Mouse (Mus musculus) hindbrain, embryonic 12.5 days (tissue): Measurements from ENCODE around the gene Xaf1. TPM values are rescaled to one million over a fixed set of nuclear protein-coding genes. Genes with fewer than 3 reads are reported as not detected.
A peak's percentile ranks its signal among the peaks of the same experiment; 100 is the strongest.

Source experiments
- ATAC-seq: fragments of 200-750 bp; cut with Nextera tagmentation; 2 replicates; pipeline ENCODE4 v1.8.0; 2017; ENCODE audit warnings: moderate TSS enrichment; ENCODE audit not compliant: low FRiP score
- H3K27ac ChIP-seq: fragments of 300-500 bp; sonication (generic); 2 replicates; pipeline ENCODE4 v1.5.1; 2016; ENCODE audit warnings: mild to moderate bottlenecking
- H3K27me3 ChIP-seq: fragments of 300-500 bp; sonication (generic); 2 replicates; pipeline ENCODE4 v1.6.1; 2016; ENCODE audit warnings: mild to moderate bottlenecking
- H3K36me3 ChIP-seq: fragments of 300-500 bp; sonication (generic); 2 replicates; pipeline ENCODE4 v1.6.1; 2016; ENCODE audit warnings: mild to moderate bottlenecking
- H3K4me1 ChIP-seq: fragments of 300-500 bp; sonication (generic); 2 replicates; pipeline ENCODE4 v1.6.1; 2016
- H3K4me2 ChIP-seq: fragments of 300-500 bp; sonication (generic); replicated peaks from 2 replicates; pipeline ENCODE4 v1.6.1; 2016; ENCODE audit warnings: mild to moderate bottlenecking
- H3K4me3 ChIP-seq: fragments of 300-500 bp; sonication (generic); 2 replicates; pipeline ENCODE4 v1.5.1; 2016; ENCODE audit warnings: mild to moderate bottlenecking
- H3K9ac ChIP-seq: fragments of 300-500 bp; sonication (generic); 2 replicates; pipeline ENCODE4 v1.6.1; 2016; ENCODE audit warnings: mild to moderate bottlenecking, moderate library complexity
- H3K9me3 ChIP-seq: fragments of 300-500 bp; sonication (generic); replicated peaks from 2 replicates; pipeline ENCODE4 v1.6.1; 2016; ENCODE audit warnings: mild to moderate bottlenecking
- WGBS: fragments of 180-500 bp; shearing (Covaris S2); methylation state at CpG from one replicate; pipeline ENCODE4 v1.1.7; 2016; 5-methylcytosine and 5-hydroxymethylcytosine counted together
- polyA plus RNA-seq: library from polyadenylated mRNA; unstranded; fragments of >200 nt; fragmentation: Nextera tagmentation; extraction: Ambion mirVana; gene quantifications from 2 replicates; pipeline ENCODE4 v1.2.1, GENCODE M21; 2016

The Xaf1 gene
- polyA plus RNA-seq, 1 experiment from 2014 or later, result 2.6 TPM

DNA sequence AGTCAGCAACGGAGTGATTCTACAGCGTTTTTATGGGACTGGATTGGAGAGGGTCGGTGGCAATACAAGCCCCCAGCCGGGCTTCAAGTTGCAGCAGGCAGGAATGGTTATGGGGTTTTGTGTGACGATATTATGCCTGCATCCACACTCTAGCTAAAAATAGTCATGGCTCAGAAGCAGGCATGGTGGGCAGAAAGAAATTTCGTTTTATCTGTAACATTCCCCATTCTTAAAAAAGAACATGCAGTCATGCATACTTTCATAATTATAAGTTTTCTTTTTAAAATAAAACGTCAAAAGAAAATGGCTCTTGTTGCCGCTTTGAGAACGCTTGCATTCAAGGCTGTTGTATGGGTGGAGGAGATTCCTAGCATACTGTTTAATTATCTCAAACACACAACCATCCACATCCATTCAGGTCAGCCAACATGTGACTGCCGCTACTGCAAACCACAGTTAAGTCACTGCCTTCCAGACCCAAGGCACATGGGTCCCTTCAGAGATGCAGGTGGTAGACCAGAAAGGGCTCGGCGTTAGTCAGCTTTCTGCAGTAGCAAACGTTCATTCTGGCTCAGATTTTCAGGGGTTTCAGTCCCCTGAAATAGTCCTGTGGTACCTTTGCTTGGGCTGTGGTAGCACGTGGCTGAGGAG, 16.8 kb upstream of the Xaf1 start:
- Histone ChIP-seq H3K9ac (no peak overlapping the region), H3K36me3 (no peaks in the 10 kb centered on the region), H3K27ac (no peak overlapping the region), H3K4me2 (no peak overlapping the region), H3K27me3 (no peaks in the 10 kb centered on the region), H3K4me3 (no peak overlapping the region), H3K4me1 (no peaks in the 10 kb centered on the region), H3K9me3 (no peaks in the 10 kb centered on the region)
- WGBS, result 83% methylated on average over 14 of the region's 14 CpGs
- no peak for ATAC-seq

DNA sequence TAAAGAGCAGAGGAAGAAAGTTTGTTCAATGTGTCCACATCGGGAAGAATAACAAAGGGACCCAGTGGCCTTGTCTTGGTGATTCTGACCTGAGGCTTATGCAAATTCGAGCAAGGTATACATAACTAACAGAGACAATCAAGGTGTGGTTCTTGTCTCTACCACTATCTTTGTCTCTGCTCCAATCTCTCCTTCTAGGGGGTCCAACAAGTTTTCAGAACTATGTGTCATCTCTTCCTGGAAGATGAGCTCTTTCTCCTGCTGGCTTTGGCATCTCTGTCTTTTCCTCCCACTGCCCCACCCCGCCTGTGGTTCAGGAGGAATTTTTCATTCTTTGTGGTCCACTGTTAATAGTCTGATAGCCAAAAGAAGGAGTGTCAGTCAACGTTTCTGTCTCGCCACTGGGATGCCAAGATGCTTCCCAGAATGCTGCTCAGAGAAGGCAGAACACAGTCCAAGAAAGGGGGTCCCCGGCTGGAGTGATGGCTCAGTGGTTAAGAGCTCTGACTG, 15.4 kb upstream of the Xaf1 start:
- no peak for ATAC-seq
- Histone ChIP-seq H3K9me3 (no peaks in the 10 kb centered on the region), H3K36me3 (no peaks in the 10 kb centered on the region), H3K4me2 (no peak overlapping the region), H3K27me3 (no peaks in the 10 kb centered on the region), H3K4me3 (no peak overlapping the region), H3K4me1 (no peaks in the 10 kb centered on the region), H3K9ac (no peak overlapping the region), H3K27ac (no peak overlapping the region)
- WGBS, result 80% methylated on average over 6 of the region's 6 CpGs

DNA sequence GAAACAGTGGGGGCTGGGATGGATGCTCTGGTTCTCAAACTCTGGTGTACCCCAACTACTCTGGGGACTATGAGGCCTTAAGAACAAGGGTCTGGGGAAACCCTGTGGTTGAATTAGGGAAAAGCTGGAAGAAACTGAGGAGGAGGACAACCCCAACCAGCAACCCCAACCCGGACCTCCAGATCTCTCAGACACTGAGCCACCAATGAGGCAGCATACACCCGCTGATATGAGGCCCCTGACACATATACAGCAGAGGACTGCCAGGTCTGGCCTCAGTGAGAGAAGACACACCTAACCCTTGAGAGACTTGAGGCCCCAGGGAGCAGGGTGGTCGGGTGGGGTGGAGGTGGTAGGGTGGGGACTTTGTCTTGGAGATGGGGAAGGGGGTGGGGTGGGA, 14.8 kb upstream of the Xaf1 start:
- Histone ChIP-seq H3K27ac (no peak overlapping the region), H3K9ac (no peak overlapping the region), H3K9me3 (no peaks in the 10 kb centered on the region), H3K27me3 (no peaks in the 10 kb centered on the region), H3K36me3 (no peaks in the 10 kb centered on the region), H3K4me3 (no peak overlapping the region), H3K4me2 (no peak overlapping the region), H3K4me1 (no peaks in the 10 kb centered on the region)
- 90% methylated on average over 3 of the region's 3 CpGs for WGBS
- ATAC-seq, result no peak

DNA sequence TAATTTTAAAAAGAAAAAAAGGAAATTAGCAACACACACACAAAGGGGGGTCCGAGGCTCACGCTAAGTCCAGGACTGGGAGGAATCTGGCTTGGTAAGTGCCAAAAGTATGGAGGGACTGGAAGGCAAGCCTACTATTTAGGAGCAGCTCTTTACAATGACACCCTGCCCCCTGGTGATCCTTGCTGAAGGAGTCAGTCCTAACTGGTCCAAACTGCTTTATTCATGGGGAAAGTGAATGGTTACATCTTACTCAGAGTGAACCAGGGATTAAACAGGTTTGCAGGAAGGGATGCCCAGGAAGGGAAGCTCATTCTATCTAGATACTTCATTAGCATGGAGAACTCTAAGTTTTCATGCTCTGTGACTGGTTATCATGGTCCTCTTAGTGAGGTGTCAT, 14.3 kb upstream of the Xaf1 start:
- Histone ChIP-seq H3K27ac (no peak overlapping the region), H3K36me3 (no peaks in the 10 kb centered on the region), H3K9ac (no peak overlapping the region), H3K4me2 (no peak overlapping the region), H3K4me1 (no peaks in the 10 kb centered on the region), H3K27me3 (no peaks in the 10 kb centered on the region), H3K9me3 (no peaks in the 10 kb centered on the region), H3K4me3 (no peak overlapping the region)
- no peak for ATAC-seq
- 90% methylated on average over 2 of the region's 2 CpGs for WGBS

DNA sequence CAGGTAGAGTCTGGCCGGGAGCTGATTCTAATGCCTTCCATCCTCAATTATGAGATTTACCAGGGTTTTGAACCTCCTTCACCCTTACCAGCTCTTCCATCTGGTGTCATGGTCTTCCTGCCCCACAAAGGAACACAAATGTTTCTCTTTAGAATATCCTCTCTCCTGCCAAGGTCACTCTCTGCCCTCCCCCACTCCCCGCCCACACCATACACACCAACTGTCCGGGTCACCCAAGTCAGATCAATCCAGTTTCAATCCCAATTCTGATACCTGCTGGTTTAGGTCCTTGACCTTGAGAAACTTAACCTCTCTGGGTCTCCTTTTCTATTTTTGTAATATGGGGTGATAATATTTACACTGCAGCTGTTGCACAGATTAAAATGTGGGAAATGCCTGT, 13.9 kb upstream of the Xaf1 start:
- no peaks in the 10 kb centered on the region for H3K36me3 ChIP-seq
- 81% methylated on average over 3 of the region's 3 CpGs for WGBS

DNA sequence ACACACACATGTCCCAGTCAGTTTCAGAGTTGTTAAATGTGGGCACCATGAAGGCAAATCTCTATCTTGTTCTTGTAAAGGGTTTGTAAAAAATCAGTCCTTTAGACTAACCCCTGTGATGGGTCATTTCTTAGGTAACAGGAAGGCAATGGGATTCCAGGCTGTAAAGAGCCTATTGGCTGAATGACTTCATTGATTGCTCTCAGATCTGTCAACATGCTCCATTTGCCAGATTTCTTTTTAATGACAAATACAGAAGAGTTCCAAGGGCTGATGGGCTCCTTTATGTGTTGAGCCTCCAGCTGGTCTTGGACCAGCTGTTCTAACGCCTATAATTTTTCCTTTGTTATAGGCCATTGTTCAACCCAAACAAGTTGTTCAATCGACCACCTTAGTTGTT, 8.3 kb upstream of the Xaf1 start:
- WGBS, result 85% methylated on average over 2 of the region's 2 CpGs
- H3K27me3 ChIP-seq, result no peaks in the 10 kb centered on the region
- no peak overlapping the region for H3K4me2 ChIP-seq
- ATAC-seq, result no peak
- H3K27ac ChIP-seq, result no peak overlapping the region
- H3K9ac ChIP-seq, result no peak overlapping the region
- H3K36me3 ChIP-seq, result no peaks in the 10 kb centered on the region
- no peaks in the 10 kb centered on the region for H3K4me1 ChIP-seq
- H3K9me3 ChIP-seq, result no peaks in the 10 kb centered on the region
- no peak overlapping the region for H3K4me3 ChIP-seq

More for the DNA sequence above, 13.9 kb upstream of the Xaf1 start:
- H3K4me3 ChIP-seq, result no peak overlapping the region
- no peak overlapping the region for H3K27ac ChIP-seq
- H3K9me3 ChIP-seq, result no peaks in the 10 kb centered on the region
- no peaks in the 10 kb centered on the region for H3K4me1 ChIP-seq
- no peak overlapping the region for H3K9ac ChIP-seq
- no peak overlapping the region for H3K4me2 ChIP-seq
- H3K27me3 ChIP-seq, result no peaks in the 10 kb centered on the region
- ATAC-seq, result no peak

DNA sequence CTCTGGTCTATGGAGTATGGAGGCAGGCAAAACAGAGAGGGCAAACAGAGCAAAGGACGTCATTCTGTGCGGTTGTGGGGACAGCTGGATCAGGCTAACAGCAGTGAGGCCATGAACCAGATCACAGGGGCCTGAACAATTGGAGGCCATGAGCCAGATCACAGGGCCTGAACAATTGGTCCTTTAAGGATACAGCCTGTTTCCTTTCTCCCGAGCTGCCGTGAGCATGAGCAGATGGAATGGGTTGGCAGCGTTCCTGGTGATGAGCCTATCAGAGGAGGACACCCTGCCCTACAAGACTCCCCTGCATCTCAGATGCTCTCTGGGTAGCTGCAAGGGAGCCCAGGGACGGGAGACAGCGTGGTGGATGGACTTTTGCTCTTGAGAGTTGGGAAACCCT, 801 bp downstream of the Xaf1 start:
- Histone ChIP-seq H3K4me1 (peaks cover 3% of the 10 kb centered on the region; the same call in 1 of the 2 replicates), H3K36me3 (no peaks in the 10 kb centered on the region), H3K27ac (no peak overlapping the region), H3K4me2 (no peak overlapping the region), H3K9me3 (no peaks in the 10 kb centered on the region), H3K9ac (no peak overlapping the region), H3K27me3 (no peaks in the 10 kb centered on the region), H3K4me3 (no peak overlapping the region)
- ATAC-seq, result no peak
- WGBS, result 84% methylated on average over 7 of the region's 7 CpGs

DNA sequence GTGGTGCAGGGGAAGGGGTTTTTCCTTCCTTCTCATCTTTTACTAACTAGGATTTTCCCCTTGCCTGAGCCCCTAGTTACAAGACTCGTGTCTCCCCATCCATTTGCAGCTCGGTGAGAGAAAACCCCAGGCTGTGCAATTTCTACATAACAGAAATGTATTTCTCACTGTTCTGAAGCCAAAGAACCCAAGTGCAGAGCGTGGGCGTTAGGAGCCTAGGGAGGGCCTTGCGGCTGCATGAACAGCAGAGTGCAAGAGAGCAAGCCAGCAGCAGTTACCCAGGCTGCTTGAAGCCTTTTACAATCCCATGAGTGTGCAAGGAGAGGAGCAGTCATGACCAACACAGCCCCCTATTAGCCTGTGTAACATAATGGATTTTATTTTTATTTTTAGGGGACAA, 6.0 kb downstream of the Xaf1 start:
- no peak overlapping the region for H3K4me2 ChIP-seq
- no peaks in the 10 kb centered on the region for H3K9me3 ChIP-seq
- no peaks in the 10 kb centered on the region for H3K36me3 ChIP-seq
- H3K4me3 ChIP-seq, result no peak overlapping the region
- no peak overlapping the region for H3K27ac ChIP-seq
- H3K9ac ChIP-seq, result no peak overlapping the region
- H3K4me1 ChIP-seq, result no peaks in the 10 kb centered on the region
- ATAC-seq, result no peak
- no peaks in the 10 kb centered on the region for H3K27me3 ChIP-seq
- 88% methylated on average over 5 of the region's 5 CpGs for WGBS

DNA sequence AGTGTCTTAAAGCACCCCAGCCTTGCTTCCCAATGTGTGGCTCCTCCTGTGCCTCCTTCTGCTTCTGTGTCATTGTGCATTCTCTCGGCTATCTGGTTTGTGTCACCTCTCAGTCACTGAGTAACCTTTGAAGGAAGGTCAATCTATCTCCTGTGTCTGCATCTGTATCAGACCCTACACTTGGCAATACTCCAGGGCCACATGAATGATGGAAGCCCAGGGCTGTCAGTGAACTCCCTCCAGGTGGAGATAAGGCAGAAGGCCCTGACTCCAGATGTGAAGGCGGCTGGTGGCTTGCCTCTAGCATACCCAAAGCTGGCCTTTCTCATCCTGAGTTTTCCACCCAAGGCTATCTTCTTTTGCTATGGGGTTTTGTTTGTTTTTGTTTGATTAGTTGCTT, 7.6 kb downstream of the Xaf1 start:
- Histone ChIP-seq H3K4me1 (no peaks in the 10 kb centered on the region), H3K4me3 (no peak overlapping the region), H3K9ac (no peak overlapping the region), H3K36me3 (no peaks in the 10 kb centered on the region), H3K27ac (no peak overlapping the region), H3K9me3 (no peaks in the 10 kb centered on the region), H3K27me3 (peaks cover 14% of the 10 kb centered on the region), H3K4me2 (no peak overlapping the region)
- WGBS, result 62% methylated on average over 2 of the region's 2 CpGs
- no peak for ATAC-seq

DNA sequence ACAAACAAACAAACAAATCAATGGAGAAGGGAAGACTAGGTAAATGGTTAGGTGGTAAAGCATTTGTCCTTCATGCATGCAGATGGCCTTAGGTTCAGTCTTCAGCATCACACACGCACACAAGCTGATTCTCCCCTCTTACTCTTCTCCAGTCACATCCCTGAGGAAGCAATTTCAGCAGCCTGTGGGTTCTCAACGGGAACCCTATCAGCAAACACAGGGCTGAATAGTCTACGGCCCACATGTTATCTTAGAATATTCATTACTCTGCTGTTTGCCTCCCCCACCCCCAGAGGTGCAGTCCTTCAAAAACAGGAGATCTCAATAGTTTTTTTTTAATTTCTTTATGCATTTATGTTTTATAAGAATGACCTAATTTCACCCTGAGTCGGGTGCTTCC, 9.1 kb downstream of the Xaf1 start:
- H3K4me1 ChIP-seq, result peaks cover 5% of the 10 kb centered on the region; the same call in 1 of the 2 replicates
- H3K27me3 ChIP-seq, result peaks cover 28% of the 10 kb centered on the region
- WGBS, result 86% methylated on average over 4 of the region's 4 CpGs
- no peak overlapping the region for H3K9ac ChIP-seq
- no peak overlapping the region for H3K4me3 ChIP-seq
- H3K27ac ChIP-seq, result no peak overlapping the region
- H3K36me3 ChIP-seq, result no peaks in the 10 kb centered on the region
- ATAC-seq, result no peak
- no peaks in the 10 kb centered on the region for H3K9me3 ChIP-seq
- no peak overlapping the region for H3K4me2 ChIP-seq

DNA sequence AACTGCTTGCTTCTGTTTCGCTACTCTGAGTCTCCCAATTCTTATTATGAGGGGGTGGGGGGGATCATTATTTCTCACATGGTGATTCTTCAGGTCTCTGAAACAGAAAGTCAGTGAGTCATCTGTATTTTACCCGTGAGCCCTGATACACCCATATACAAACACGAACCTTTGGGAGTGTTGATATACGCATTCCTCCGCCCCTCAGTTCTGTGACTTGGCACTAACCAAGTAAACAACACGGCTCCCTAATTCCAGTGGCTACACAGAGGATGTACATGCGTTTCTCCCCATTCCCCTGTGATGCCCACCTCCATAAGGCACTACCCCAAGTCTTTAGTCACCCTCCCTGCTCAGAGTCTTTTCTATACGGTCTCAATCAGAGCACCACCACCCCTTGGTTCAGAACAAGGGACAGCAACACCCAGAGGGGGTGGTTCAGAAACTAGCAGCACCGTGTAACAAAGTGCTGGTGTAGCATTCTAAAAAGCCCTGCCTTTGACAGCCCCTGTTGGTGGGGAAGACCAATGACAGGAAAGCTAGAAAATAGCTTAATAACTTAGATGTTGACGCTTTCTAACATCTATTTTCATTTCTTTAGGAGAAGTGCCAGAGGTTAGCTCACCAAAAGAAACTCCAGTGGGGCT, 10.0 kb downstream of the Xaf1 start:
- no peak overlapping the region for H3K4me3 ChIP-seq
- H3K36me3 ChIP-seq, result no peaks in the 10 kb centered on the region
- no peaks in the 10 kb centered on the region for H3K9me3 ChIP-seq
- no peak overlapping the region for H3K27ac ChIP-seq
- H3K4me2 ChIP-seq, result no peak overlapping the region
- H3K9ac ChIP-seq, result no peak overlapping the region
- H3K4me1 ChIP-seq, result peaks cover 5% of the 10 kb centered on the region; the same call in 1 of the 2 replicates
- 82% methylated on average over 10 of the region's 10 CpGs for WGBS
- no peak for ATAC-seq
- H3K27me3 ChIP-seq, result peaks cover 31% of the 10 kb centered on the region

DNA sequence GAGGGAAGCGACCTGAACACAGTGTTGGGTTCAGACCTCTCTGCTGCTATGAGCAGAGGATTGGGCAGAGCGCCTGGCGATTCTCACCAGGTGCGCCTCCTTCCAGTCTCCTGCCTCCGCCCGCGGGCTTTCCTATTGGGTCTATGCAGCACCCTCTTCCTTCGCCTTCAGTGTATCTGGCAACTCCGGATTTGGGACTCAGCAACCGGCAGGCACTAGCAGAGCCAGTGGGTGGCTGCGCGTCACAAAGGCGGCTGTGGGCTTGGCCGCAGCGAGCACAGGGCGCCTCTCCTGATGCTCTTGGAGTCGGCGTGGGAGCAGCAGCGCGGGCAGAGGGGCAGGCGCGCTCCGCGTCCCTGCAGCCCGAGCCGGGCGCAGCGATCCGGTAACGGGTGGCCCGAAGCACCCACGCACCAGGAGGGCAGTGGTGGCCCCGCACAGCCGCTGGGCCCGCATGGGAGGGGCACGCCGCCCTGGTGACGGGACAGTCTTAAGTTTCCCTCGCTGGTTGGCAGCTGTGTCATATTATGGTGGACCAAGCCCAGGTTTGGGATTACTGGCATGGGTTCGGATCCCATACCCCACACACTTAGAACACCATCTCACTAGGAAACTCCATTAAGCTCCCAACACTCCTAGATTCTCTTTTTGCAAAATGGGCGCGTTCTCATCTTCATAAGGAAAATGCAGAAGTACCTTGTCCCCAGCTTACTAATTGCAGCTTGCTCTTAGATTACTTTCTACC, 12.9 kb downstream of the Xaf1 start, which contains the start of gene Fbxo39:
Gene Fbxo39 (plus strand): TSS at position 294 of the 745 bp plus-strand sequence.
- Histone ChIP-seq H3K9me3 (no peaks in the 10 kb centered on the region), H3K4me1 (peaks cover 5% of the 10 kb centered on the region; the same call in 1 of the 2 replicates), H3K4me3 (peak within 1 kb of the TSS; percentile 29), H3K36me3 (no peaks in the 10 kb centered on the region), H3K4me2 (peak within 1 kb of the TSS; percentile 55), H3K27ac (no peak within 1 kb of the TSS), H3K9ac (peak within 1 kb of the TSS; percentile 15; the same call in 1 of the 2 replicates), H3K27me3 (peaks cover 31% of the 10 kb centered on the region)
- no peak for ATAC-seq
- 12% methylated on average over 42 of the region's 42 CpGs for WGBS
